Mouse (Mus musculus): ENCODE measurements around the gene Gm38394.
"Not testable (repeated sequence)": the region's sequence is repeated elsewhere in the genome, so short reads cannot be mapped to it uniquely, and the experiment has no call there.

The Gm38394 gene

DNA sequence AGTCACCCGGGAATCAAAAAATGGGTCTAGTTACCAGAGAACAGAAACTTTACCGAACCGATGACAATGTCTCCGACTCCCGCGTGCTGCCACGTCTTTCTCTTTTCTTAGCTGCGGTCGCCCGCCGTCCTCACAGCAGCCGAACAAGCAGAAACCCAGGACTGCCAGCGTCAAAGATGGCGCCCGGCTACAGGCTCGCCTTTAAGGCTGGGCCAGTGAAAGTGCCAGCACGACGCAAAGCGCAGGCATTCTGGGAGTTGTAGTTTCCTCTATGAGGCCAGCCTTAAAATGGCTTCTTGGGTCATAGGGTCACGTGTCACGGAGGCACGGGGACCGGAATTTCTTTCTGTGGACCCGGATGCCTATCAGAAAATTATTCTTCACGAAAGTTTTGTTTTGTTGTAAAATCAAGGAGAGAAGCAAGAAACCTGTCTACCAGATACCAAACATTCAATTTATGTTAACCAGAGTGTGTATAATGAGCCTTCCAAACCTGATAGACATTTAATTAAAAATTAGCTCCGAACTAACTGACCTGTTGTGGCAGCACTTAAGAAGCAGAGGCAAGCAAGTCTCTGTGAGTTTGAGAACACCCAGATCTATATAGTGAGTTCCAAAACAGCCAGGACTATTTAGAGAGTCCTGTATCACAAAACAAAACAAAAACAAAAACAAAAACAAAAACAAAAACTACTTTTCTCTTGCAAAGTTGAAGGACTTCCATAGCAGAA, at the start of gene Gm38394:
Gene Gm38394, minus strand, starts transcription at position 116 of the 731 bp plus-strand sequence.
- DNase-seq: peak; percentile 93

DNA sequence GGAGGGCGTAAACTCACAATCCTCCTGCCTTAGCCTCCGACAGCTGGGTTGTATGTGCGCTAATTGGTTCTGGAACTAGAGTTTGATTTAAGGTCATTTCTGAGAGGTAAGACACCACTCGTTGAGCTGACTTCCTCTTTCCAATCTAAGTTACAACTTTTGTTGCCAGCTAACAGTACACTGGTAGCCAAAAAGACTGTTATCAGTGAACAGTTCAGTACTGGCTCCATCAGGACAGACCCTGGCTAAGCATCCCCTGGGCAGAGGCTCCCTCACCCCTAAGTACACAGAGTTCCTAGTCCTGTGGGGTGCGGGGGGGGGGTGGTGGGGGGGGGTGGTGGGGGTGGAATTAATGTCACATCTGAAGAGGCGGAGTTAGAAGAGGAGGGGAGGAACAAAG, 49.8 kb upstream of the Gm38394 start:
- no peak for DNase-seq

DNA sequence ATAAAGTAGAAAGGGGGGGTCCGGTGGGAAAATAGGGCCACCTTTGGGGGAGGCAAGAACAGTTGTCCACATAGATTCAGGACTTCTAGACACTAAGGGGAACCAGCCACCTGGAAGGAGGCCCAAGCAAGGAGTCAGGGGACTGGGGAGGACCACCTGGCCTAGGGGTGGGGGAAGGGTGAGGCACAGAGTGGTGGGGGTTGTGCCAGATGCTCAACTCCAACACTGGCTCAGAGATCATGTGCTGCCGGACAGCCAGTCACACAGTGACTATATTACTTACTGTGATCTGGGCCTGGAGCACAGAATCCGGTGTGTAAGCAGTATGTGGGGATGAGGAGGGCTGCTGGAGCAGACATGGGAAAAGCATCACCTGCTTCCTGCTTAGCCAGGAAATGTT, 48.2 kb upstream of the Gm38394 start:
- no peak for DNase-seq

DNA sequence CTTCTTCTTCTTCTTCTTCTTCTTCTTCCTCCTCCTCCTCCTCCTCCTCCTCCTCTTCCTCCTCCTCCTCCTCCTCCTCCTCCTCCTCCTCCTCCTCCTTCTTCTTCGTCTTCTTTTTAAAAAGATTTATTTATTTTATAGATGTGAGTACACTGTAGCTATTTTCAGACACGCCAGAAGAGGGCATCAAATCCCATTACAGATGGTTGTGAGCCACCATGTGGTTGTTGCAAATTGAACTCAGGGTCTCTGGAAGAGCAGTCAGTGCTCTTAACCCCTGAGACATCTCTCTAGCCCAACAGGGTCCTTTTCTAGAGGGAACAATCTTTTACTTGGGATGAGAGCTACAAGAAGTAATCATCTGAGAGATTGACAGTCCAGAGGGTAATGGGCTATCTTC, 40.7 kb upstream of the Gm38394 start:
- peak; percentile 35 for DNase-seq

DNA sequence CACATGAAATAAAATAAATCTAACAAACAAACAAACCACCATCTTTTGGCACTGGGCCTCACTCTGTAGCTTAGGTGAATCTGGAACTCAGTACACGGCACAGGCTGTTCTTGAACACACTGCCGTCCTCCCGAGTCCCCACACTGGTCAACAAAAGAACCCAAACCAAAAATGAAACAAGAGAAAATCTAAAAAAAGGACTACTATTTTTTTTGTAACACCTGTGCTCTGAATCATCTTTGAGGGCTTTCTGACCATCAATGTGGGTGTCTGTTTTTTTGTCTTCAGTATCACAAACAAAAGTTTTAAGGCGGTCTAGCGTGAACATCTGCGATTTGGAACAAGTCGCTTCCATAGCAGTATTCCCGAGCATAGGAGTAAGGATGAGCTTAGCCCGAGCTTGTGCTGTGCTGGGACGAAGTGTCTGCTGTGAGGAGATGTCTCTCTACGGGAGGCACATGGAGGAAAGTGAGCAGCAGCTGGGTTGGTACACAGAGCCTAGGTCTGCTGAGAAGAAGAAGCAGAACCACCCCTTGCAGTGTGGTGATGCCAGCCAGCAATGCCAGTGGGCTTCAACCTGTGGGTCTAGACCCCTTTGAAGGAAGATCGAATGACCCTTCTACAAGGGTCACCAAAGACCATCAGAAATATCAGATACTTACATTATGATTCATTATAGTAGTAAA, 37.0 kb upstream of the Gm38394 start:
- DNase-seq: no peak

DNA sequence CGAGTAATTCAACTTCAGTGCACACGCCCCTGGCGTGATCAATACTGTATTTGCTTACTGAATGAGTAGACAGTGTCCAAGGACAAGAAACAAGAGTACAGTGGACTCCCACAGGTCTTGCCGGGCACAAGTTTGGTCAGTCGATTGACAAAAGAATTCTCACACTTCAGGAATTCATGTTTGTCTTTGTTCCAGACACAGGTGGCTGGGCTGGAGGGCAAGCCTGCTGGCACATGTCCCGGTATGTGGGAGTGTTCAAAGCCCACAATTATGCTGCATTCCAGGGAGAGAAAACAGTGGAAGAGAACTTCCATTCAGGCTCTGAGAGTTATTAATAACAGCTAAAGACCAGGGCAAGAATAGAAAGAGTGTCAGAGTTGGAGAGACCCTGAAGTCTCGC, 34.8 kb upstream of the Gm38394 start:
- peak; percentile 82 for DNase-seq

DNA sequence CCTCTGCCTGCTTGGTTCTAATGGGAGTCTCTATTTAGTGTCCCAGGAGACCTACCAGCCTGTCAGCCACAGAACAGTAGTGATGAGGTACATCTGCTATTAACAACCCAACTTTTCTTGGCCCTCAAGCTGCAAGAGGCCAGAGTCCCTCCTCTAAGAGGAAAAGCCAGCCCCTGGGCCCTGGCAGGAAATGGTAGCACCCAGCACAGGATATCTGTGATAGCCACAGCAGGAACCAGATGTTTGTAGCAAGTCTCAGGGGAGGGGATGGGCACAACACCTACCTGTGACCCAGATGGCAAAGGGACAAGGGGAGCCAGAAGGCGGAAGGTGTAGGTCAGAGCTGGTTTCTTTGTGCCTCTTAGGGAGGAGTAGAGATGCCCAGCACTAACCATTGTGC, 33.8 kb upstream of the Gm38394 start:
- DNase-seq: no peak

DNA sequence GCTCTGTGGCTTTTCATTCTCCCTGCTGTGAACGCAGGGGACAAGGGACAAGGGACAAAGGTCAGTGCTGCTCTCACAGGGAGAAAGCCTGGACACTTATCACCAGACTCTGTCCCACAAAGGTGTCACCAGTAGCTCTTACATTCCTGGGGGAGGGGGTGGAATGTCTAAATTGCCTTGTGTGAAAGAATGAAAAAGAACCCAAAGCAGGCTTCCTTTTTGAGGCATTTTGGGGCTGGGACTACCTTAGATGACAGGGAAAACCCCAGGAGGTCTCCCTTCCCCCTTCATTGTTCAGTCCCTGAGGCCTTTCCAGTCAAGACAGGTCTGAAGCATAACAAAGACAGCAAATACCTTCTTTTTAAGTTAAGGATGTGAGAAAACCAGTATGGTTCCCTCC, 33.2 kb upstream of the Gm38394 start:
- DNase-seq: no peak

DNA sequence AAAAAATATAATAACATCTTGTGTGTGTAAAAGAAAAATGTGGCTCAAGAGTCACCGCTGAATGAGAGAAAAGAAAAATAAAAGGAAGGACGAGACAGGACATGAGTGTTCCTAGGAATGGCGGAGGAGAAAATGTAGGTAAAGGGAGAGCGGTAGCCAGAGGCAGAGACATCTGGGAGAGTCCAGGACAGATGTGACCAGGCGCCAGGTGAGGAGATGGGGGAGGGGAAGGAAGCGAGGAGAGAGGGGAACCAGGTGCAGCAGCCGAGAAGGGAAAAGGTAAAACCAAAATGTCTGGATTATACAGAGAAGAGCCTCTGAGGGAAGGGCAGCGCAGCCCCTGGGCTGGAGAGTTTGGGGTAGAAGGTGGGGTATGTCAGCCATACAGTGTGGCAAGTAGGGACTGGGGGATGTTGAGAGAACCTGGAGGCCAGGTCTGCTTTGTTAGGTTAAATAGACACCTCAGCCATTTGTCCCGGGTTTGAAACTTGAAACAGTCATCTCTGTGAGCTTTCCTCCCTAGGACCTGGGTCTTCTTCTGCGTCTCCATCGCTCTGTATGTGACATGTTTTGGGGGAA, 32.5 kb upstream of the Gm38394 start:
- DNase-seq: no peak

DNA sequence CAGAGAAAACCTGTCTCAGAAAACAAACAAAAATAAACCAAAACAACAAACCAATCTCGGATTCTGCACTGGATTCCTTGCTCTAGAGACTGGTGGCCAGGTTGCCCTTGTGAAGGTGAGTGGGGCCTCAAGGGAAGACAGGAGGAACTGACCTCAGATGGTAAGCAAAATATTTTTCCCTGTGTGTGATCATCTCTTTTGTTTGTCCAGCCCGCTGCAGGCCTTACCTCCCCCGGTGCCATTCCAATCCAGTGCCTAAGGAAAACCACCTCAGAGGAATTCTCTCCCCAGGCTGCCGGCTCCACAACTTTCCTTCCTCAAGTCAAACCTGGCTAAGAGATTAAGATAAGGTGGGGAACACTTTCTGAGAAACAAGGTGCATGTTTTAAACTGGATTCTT, 31.1 kb upstream of the Gm38394 start:
- no peak for DNase-seq

DNA sequence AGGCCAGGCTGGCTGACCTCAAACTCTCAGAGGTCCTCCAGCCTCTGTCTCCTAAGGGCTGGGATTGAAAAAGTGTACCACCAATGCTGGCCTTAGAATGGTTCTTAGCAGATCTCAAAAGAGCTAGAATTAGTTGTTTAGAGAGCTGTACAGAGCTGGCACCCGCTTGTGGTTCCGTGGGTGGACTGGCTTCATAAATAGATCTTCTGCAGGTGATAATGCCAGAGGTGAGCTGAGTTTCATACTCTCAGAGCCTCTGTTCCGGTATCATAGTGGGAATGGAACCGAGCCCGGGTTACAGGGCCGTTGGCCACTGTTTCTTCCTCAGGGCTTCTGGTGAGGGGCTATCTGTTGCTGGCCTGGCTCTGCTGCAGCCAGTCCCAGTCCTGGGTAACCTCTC, 29.9 kb upstream of the Gm38394 start:
- no peak for DNase-seq

DNA sequence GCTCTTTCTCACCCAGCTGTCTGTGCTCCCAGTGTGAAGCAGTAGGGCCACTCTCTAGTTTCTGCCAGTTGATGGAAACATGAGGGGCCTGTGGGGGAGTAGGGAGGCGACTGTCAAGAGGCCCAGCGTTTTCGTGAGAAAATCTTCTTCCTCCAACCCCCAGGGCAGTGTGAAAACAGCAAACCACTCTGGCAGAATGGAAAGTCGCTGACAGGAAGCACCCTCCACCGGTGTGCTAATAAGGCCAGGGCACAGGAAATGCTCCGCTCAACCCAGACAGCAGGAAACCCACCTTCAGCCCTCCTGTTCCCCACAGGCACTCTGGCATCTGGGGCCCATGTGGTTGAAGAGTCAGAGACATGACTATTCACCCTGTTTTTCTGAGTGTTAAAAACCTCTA, 28.8 kb upstream of the Gm38394 start, which contains the start of gene Lax1:
Gene Lax1, minus strand, starts transcription at position 212 of the 400 bp plus-strand sequence.
- no peak for DNase-seq

DNA sequence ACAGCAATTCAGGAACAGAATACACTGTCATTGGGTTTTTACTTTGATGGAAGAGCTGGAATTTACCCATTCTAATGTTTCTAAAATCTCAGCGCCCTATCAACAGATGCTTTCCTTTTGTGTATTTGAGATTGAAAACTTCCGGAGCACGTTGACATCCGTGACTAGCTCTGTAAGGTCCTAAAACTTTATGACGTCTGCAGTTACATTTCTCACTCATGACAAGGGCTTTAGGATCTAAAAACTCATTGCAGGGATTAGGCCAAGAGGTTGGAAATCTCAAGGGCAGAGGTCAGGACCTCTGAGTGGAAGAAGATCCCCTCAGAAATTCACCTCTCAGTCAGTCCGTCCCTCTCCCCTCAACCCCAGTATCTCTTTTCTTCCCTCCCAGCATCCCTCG, 27.2 kb upstream of the Gm38394 start:
- DNase-seq: no peak

DNA sequence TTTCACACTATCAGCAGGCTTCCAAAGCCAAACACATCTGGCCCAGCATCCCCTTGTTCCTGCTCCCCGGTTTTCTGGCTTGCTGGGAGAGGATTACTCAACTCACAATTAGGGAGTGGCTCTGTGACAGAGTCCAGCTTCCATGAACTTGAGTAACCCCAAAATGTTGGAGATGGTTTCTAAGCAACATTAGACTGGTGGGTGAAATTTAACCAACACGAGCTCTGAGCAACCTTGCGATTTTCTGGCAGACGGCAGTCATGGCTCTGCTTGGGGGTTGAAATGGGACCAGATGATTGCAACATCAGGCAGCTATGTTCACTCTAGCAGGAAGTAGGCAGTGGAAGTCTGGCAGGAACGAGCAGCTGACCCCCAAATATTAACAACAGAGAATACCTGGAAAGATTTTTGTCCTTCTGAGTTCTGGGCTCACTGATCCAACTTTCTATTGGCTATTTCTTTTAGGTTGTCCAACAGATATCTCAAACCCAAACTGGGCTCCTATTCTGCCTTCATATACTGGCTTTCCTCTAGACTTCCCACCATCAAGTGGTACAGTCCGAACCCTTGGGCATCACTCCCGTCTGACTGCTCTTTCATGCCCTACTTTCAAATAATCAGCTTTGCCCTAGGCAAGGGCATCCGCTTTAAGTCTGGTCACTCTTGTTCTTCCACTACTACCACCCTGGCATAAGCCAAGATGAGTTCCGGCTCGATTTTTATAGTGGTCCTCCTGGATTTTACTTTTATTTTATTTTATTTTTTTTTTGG, 24.8 kb upstream of the Gm38394 start:
- peak; percentile 61 for DNase-seq

DNA sequence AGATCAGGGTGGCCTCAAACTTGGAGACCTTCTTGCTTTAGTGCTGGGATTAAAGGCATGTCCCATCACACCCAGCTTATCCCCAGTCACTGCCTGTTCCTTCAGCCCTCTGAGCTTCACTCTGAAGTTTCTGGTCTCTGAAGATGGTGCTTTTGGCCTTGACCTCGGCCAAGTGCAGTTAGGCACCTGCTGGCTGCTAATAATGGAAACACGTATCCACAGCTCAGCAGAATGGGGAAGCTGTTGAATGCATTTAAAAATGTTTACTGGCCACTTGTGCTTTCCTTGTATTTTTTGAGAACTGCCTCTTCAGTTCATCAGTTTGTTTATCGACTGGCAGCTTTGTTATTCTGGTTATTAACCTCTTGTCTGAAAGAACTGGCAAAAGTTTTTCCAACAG, 10.7 kb upstream of the Gm38394 start:
- no peak for DNase-seq

DNA sequence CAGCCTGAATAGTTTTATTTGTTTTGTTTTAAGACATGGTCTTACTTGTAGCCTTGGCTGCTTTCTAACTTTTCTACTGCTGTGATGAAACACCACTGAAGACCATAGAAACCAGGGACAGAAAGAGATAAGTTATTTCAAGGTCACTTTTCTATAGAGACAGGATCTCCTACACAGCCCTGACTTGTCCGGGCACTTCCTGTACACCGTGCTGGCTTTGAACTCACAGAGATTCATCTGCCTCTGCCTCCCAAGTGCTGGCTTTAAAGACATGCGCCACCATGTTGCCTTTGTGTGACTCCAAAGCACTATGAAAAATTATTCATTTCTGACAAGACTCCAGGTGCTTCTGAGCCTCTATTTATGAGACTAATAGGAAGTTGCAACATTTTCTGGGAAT, 10.1 kb upstream of the Gm38394 start:
- DNase-seq: no peak

DNA sequence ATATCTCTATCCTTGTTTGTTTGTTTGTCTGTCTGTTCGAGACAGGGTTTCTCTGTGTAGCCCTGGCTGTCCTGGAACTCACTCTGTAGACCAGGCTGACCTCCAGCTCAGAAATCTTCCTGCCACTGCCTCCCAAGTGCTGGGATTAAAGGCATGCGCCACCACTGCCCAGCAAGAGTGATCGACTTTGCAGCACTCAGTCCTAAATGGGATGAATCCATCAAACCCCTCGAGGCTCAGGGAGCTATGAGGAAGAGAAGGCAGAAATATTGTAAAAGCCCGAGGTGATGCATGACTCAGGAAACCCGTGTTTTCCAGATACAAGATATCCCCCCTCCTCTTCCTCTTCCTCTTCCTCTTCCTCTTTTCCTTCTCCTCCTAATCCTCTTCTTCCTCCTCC, 9.7 kb upstream of the Gm38394 start:
- DNase-seq: no peak

DNA sequence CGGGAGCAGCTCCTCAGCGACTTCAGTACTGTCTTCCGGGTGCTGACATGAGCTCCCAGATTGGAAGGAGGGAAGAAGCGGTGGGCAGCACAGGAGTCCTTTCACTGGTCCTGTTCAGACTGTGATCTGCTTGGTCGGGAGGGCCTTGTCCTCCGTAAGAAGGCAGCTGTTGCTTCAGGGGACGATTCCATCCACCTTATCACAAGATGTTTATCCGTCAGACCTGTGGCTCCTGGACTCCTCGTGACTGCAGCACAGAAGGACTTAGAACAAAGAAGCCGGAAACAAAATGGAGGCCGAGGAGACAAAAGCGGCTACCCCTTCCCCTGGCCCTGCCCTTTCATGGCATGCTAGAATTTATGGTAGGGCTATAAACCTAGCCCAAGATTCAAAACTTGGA, 9.1 kb upstream of the Gm38394 start:
- no peak for DNase-seq

DNA sequence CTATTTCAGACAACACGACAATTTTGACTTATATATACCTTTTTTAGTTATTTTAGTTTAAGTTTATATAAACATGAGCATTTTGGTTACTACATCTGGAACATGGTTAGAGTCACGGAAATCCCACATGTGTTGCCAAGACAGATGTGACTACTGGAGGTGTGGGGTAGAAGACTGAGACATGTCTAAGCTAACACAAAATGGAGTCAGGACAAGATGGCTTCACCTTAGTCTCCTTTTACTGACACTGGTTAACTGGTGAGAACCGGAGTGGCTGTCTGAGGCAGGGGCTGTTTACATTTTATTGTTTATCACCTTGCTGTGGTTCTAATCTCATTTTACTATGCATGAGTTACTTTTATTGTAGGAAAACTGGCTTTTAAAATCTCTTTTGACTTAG, 7.5 kb upstream of the Gm38394 start:
- no peak for DNase-seq

DNA sequence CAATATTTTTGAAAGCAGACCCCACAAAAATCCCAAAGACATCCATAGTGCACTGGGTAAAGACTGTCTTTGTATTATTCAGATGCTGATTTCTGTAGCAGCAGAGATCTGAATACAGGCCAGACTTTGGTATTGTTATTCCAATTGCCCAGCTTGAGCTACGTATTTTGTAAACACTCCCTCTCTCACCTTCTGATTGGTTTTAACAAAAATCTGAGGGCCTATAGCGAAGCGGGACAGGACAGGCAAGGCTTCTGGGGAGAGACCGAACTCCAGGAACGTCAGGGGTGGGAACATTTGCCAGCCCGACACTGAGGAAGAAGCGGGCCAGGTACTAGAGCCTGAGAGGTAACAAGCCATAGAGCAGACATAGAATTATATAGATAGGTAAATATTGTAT, 6.6 kb upstream of the Gm38394 start:
- no peak for DNase-seq

DNA sequence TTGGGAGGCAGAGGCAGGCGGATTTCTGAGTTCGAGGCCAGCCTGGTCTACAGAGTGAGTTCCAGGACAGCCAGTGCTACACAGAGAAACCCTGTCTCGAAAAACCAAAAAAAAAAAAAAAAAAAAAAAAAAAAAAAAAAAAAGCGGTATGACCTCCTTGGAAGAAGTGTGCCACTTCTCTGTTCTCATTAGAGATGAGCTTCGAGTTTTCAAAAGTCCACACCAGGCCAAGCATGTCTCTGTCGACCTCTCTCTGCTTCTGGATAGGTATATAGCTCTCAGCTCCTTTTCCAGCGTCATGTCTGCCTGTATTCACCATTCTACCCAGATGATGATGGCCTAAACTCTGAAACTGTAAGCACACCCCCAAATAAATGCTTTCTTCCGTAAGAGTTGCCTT, 4.6 kb upstream of the Gm38394 start:
- DNase-seq: not testable (repeated sequence)

DNA sequence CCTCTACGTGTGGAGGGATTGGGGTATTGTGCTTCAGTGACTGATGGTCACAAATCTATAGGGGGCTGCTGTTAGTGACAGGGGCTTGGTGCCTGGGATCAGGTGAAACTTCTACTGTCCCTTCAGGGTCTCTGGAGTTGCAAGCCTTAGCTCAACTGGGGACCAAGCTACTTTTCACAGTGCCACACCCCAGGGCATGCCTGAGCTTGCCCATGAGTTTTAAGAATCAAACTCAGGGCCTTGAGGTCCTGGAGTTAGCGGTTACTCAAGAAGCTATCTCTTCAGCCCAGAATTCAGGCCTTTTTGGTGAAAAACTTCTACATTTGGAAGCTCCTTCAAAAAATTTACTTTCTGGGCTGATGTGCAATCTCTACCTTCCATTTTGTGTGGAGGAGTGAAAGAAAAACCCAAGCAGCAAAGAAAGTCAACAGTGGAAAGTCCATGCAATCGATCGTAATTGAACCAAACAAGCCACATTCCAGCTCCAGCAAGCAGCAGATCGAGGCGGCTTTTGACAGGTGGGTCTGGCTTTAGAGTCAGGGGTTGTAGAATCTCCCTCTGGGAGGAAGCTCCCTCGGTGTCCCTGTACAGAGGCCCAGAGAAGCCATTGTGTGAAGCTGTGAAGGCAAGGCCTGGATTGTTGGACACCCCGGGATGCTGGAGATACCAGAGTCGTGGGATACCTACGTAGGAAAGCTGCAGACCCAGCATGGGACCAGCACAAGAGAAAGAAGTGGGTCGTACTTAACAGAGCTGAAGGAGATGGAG, 3.3 kb upstream of the Gm38394 start:
- DNase-seq: no peak

DNA sequence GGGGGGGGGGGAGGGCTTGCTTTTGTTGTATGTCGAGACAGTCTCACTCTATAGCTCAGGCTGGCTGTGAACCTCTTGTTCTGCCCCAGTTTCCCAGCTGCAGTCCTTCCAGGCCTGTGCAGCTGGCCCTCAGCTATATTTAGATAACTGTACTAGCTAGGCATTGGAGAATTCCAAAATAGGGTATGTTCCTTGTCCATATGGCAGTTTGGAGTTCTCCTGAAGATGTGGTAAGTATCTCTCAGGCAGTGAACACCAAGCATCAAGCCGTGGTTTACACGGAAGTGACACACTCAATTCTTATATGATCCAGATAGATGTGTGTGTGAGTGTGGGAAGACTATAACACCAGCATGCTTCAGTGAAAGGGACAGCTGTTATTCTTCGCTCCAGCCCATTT, 2.3 kb upstream of the Gm38394 start:
- DNase-seq: no peak

Data from lung, postnatal 14 days (tissue).